Mouse (Mus musculus) forebrain, embryonic 13.5 days (tissue): ENCODE measurements around the gene R3hdm4. TPM values are rescaled to one million over a fixed set of nuclear protein-coding genes. Genes with fewer than 3 reads are reported as not detected.

Experiments
- ATAC-seq: fragments of 200-750 bp; cut with Nextera tagmentation; 2 replicates; pipeline ENCODE4 v1.8.0; 2017
- H3K27ac ChIP-seq: fragments of 300-500 bp; sonication (generic); 2 replicates; pipeline ENCODE4 v1.5.1; 2015; ENCODE audit warnings: inconsistent platforms, mild to moderate bottlenecking, moderate library complexity
- H3K27me3 ChIP-seq: fragments of 300-500 bp; sonication (generic); 2 replicates; pipeline ENCODE4 v1.6.1; 2015; ENCODE audit warnings: mild to moderate bottlenecking, inconsistent platforms
- H3K36me3 ChIP-seq: fragments of 300-500 bp; sonication (generic); 2 replicates; pipeline ENCODE4 v1.6.1; 2015; ENCODE audit warnings: mild to moderate bottlenecking, inconsistent platforms; ENCODE audit not compliant: poor library complexity, severe bottlenecking
- H3K4me1 ChIP-seq: fragments of 300-500 bp; sonication (generic); 2 replicates; pipeline ENCODE4 v1.6.1; 2015; ENCODE audit warnings: inconsistent platforms
- H3K4me2 ChIP-seq: fragments of 300-500 bp; sonication (generic); 2 replicates; pipeline ENCODE4 v1.6.1; 2015; ENCODE audit warnings: inconsistent platforms, mild to moderate bottlenecking, moderate library complexity
- H3K4me3 ChIP-seq: fragments of 300-500 bp; sonication (generic); 2 replicates; pipeline ENCODE4 v1.5.1; 2015; ENCODE audit warnings: mild to moderate bottlenecking, inconsistent platforms
- H3K9ac ChIP-seq: fragments of 300-500 bp; sonication (generic); 2 replicates; pipeline ENCODE4 v1.6.1; 2015; ENCODE audit warnings: mild to moderate bottlenecking, inconsistent platforms
- H3K9me3 ChIP-seq: fragments of 300-500 bp; sonication (generic); replicated peaks from 2 replicates; pipeline ENCODE4 v1.6.1; 2016; ENCODE audit warnings: inconsistent platforms
- WGBS: fragments of 180-500 bp; shearing (Covaris S2); methylation state at CpG from one replicate; pipeline ENCODE4 v1.1.7; 2015; 5-methylcytosine and 5-hydroxymethylcytosine counted together
- polyA plus RNA-seq: library from polyadenylated mRNA; unstranded; fragments of >200 nt; fragmentation: Nextera tagmentation; extraction: Ambion mirVana; gene quantifications from 2 replicates; pipeline ENCODE4 v1.2.1, GENCODE M21; 2015

Gene R3hdm4
- polyA plus RNA-seq, 1 experiment from 2014 or later = 200 TPM

DNA sequence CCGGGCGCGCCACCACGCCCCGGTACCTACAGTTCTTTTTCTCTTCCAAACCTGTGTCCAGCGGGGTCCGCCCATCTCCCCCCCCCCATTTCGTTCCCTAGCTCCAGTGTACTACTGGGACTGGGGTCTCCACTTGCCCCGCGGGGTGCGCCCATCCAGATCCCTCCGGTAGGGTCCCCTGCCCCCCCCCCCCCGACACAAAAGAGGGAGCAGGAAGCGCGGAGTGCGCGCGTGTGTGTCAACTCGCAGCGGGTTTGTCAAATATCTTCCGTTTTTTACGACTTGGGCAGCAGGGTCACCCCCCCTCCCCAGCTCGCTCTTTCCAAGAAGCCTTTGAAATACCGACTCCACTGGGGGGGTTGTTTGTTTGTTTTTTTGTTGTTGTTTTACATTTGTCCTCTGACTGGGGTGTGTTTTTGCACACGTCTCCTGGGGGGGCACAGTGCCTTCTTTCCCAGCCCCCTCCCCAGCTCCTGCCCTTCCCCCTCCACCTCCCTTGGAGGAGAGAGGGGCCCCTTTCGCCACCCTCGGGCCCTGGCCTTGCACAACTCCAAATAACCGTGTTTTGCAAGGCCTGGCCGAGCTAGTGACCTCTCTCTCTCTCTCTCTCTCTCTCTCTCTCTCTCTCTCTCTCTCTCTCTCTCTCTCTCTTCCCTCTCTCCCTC, 7.2 kb upstream of the R3hdm4 start:
- Histone ChIP-seq H3K27me3 (peaks cover 11% of the 10 kb centered on the region), H3K4me3 (peak overlapping the region; percentile 98), H3K9me3 (no peaks in the 10 kb centered on the region), H3K27ac (peak overlapping the region; percentile 89), H3K4me2 (peak overlapping the region; percentile 93), H3K36me3 (peaks cover 26% of the 10 kb centered on the region), H3K9ac (peak overlapping the region; percentile 88), H3K4me1 (peaks cover 39% of the 10 kb centered on the region)
- ATAC-seq = no peak
- WGBS = 2% methylated on average over 29 of the region's 29 CpGs

DNA sequence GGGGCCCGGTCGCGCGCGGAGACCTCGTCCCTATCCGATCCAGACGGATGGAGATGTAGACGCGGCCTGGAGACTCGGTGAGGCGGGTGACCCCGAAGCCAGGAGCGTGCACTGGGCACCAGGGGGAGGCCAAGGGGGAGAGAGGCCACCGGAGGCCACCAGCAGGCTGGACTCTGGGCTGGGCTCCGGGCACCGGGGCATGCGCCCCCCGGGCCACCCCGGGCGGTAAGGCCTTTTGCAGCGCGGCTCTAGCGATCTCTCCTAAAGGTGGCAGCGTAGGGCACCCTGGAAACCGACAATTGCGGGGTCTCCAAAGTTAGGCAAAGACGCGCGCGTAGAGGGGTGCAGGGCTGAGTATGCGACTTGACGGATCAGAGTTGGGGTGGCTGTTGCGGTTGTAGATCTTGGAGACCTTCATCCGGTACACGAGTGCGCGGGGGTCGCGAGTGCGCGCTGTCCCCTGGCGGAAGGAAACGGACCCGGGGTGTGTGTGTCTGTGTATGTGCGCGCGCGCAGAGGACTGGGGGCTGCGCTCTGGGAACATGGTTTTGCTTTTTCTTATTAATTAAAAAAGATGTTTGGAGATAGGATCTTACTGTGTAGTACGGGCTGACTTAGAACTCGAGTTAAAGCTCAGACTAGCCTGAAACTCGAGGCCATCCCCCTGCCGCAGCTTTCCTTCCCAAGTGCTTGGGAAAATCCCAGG, 6.5 kb upstream of the R3hdm4 start:
- H3K27me3 ChIP-seq = peaks cover 18% of the 10 kb centered on the region
- under 1% methylated on average over 54 of the region's 54 CpGs for WGBS
- peaks cover 21% of the 10 kb centered on the region for H3K36me3 ChIP-seq
- H3K4me2 ChIP-seq = peak overlapping the region; percentile 93
- peak overlapping the region; percentile 88 for H3K9ac ChIP-seq
- no peaks in the 10 kb centered on the region for H3K9me3 ChIP-seq
- ATAC-seq = peak; percentile 39
- peak overlapping the region; percentile 89 for H3K27ac ChIP-seq
- peak overlapping the region; percentile 98 for H3K4me3 ChIP-seq
- H3K4me1 ChIP-seq = peaks cover 34% of the 10 kb centered on the region

DNA sequence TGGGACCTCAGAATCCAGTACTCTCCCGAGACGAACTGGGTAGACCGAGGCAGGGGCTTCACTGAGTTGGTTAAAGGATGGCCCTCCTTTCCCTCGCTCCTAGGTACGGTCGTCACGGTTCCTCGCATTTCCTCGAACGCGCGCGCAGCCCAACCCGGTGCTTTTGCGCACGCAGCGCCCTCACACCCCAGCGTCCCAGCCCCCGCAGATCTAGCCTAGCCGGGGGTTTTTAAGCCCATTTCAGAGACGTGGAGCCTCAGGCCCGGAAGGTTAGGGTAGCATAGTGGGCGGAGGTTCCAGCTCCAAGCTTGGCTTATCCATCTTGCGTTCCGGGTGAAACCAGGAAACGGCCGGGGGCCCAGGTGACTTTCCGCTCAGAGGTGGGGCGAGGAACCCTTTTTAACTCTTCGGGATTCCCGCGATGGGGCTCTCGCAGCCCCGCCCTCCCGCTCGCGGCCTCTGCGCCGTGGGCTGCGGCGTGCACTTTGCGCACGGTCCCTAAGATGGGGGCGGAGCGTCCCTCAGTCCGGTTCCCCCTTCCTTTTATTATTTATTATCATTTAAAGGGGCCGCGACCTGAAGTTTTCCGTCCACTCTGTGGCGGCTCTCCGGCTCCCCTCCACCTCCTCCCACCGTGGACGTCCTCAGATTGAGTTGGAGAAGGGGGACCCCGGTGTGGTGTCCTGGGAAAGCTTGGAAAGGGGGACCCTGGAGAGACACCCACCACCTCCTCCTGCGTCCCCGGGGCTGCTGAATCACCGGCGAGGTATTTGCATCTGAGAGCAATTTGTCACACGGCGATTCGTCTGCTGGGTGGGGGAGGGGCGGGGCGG, 5.7 kb upstream of the R3hdm4 start, which contains the start of gene Arid3a:
Arid3a (plus strand) TSS at position 553 of the 833 bp plus-strand sequence.
- peaks cover 34% of the 10 kb centered on the region for H3K4me1 ChIP-seq
- H3K27me3 ChIP-seq = peaks cover 26% of the 10 kb centered on the region
- peaks cover 13% of the 10 kb centered on the region for H3K36me3 ChIP-seq
- under 1% methylated on average over 63 of the region's 63 CpGs for WGBS
- H3K4me3 ChIP-seq = peak within 1 kb of the TSS; percentile 98
- H3K9me3 ChIP-seq = no peaks in the 10 kb centered on the region
- H3K4me2 ChIP-seq = peak within 1 kb of the TSS; percentile 93
- peak within 1 kb of the TSS; percentile 89 for H3K27ac ChIP-seq
- peak within 1 kb of the TSS; percentile 88 for H3K9ac ChIP-seq
- ATAC-seq = peak; percentile 85

DNA sequence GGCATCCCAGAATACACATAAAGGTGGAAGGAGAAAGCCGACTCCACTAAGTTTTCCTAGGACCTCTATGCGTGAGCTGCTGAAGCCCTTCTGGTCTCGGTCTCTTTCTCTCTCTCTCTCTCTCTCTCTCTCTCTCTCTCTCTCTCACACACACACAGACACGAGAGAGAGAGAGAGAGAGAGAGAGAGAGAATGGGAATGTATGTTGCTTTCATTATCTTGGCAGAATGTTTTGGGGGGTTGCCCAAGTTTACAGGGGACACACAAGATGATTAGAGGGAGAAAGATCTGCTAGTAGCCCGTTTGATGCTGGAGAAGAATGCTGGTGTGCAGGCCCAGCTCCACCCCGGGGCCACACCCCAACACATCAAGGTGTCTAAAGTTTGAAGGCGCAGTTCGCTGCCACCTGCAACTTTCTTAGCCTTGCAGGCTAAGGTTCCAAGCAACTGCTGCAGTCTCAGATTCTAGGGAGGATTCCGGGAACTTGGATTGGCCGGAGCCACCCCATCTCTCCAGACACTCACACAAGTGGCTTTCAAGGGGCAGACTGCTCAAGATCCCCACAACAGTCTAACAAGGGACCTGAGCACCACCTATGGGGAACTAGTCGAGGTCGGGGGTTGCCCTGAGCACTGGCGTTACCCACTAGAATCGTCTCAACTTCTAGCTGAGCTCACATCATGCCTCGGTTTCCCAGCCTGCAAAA, 4.9 kb upstream of the R3hdm4 start:
- H3K9me3 ChIP-seq = no peaks in the 10 kb centered on the region
- 0 out of 2 replicates have a peak overlapping the region, but pooled peaks have one; percentile 89 for H3K27ac ChIP-seq
- peaks cover 34% of the 10 kb centered on the region for H3K27me3 ChIP-seq
- 9% methylated on average over 14 of the region's 15 CpGs for WGBS
- no peak for ATAC-seq
- H3K36me3 ChIP-seq = peaks cover 5% of the 10 kb centered on the region; the same call in 1 of the 2 replicates
- H3K4me1 ChIP-seq = peaks cover 41% of the 10 kb centered on the region
- H3K4me3 ChIP-seq = peak overlapping the region; percentile 98
- peak overlapping the region; percentile 93 for H3K4me2 ChIP-seq
- H3K9ac ChIP-seq = peak overlapping the region; percentile 88

DNA sequence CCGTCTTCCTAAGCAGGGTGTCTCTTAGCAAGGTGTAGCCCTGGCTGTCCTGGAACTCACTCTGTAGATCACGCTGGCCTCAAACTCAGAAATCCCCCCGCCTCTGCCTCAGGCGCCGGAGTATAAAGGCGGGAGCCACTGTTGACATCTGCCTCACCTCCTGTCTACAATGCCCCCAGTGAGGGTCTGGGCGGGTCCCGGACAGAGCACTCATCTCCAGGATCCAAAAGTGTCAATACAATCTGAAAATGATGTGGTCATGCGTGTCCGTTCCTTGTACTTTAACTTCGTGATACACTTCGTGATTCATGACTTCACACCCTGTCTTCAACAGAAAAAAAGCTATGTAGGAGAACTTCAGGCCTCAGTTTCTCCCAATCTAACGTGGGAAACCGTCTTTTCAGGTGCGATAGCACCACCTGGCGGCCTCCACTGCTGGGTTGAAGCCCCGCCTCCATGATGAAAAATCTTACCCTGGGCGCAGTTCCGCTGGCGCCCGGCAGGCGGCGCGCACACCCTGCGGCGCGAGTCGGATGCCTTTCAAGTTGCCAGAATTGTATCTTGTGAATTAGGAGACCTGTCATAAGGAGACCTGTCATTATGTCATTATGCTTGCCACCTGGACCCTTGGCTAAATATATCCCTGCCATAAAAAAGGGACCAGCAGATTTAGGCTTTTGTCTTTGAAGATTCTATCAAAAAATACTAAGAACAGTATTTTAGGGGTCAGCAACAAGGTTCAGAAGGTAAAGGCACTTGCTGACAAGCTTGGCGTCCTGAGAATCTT, 4.2 kb upstream of the R3hdm4 start:
- 13% methylated on average over 29 of the region's 29 CpGs for WGBS
- Histone ChIP-seq H3K9ac (no peak overlapping the region), H3K4me2 (peak overlapping the region; percentile 93), H3K4me1 (peaks cover 44% of the 10 kb centered on the region), H3K9me3 (no peaks in the 10 kb centered on the region), H3K27me3 (peaks cover 41% of the 10 kb centered on the region), H3K27ac (no peak overlapping the region), H3K36me3 (no peaks in the 10 kb centered on the region), H3K4me3 (no peak overlapping the region)
- peak; percentile 3; the same call in 1 of the 2 replicates for ATAC-seq

DNA sequence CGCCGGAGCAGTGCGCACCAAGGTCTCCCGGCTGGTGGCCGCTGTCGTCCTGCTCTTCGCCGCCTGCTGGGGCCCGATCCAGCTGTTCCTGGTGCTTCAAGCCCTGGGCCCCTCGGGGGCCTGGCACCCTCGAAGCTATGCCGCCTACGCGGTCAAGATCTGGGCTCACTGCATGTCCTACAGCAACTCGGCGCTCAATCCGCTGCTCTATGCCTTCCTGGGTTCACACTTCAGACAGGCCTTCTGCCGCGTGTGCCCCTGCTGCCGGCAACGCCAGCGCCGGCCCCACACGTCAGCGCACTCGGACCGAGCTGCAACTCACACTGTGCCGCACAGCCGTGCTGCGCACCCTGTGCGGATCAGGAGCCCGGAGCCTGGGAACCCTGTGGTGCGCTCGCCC, 564 bp upstream of the R3hdm4 start:
- H3K4me3 ChIP-seq = peak overlapping the region; percentile 26
- H3K9ac ChIP-seq = peak overlapping the region; percentile 38; the same call in 1 of the 2 replicates
- H3K9me3 ChIP-seq = no peaks in the 10 kb centered on the region
- H3K27me3 ChIP-seq = peaks cover 72% of the 10 kb centered on the region
- peak overlapping the region; percentile 44 for H3K4me2 ChIP-seq
- no peak for ATAC-seq
- no peaks in the 10 kb centered on the region for H3K36me3 ChIP-seq
- 1% methylated on average over 34 of the region's 34 CpGs for WGBS
- peaks cover 39% of the 10 kb centered on the region for H3K4me1 ChIP-seq
- no peak overlapping the region for H3K27ac ChIP-seq

DNA sequence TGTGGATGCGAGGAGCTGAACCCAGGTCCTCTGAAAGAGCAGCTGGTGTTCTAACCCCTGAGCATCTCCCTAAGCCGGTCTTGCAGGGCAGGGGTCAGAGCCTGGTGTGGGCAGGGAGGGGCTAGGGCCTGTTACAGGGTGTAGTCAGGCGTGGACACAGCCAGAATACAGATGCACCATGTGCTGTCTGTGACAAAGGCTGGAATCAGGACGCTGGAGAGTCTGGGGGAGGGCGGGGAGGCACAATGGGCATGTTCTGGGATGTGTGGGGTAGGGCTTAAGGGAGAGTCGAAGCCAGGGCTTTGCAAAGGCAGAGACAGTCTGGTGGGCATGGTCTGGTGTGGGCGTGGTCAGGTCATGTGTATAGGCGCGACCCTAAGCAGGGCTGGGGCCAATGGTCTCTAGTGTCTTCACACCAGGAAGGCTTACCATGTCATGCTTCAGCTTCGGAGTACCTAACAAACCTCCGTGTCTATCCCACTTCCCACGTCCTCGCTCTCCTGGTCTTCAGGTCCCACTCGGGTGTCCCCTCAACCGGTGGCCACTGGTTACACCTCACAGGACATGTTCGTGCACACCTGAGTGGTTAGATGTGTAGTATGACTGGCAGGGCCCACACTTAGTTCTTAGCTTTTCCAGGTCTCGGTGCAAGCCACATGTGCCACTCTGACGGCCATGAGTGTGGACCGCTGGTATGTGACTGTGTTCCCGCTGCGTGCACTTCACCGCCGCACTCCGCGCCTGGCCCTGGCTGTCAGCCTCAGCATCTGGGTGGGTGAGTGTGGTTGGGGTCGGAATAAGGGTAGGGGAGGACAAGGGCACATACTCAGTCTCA, 735 bp downstream of the R3hdm4 start:
- ATAC-seq = no peak
- Histone ChIP-seq H3K36me3 (no peaks in the 10 kb centered on the region), H3K27me3 (peaks cover 72% of the 10 kb centered on the region), H3K9ac (no peak overlapping the region), H3K9me3 (no peaks in the 10 kb centered on the region), H3K4me2 (no peak overlapping the region), H3K27ac (no peak overlapping the region), H3K4me1 (peaks cover 38% of the 10 kb centered on the region), H3K4me3 (peak overlapping the region; percentile 26; the same call in 1 of the 2 replicates)
- 14% methylated on average over 25 of the region's 26 CpGs for WGBS

DNA sequence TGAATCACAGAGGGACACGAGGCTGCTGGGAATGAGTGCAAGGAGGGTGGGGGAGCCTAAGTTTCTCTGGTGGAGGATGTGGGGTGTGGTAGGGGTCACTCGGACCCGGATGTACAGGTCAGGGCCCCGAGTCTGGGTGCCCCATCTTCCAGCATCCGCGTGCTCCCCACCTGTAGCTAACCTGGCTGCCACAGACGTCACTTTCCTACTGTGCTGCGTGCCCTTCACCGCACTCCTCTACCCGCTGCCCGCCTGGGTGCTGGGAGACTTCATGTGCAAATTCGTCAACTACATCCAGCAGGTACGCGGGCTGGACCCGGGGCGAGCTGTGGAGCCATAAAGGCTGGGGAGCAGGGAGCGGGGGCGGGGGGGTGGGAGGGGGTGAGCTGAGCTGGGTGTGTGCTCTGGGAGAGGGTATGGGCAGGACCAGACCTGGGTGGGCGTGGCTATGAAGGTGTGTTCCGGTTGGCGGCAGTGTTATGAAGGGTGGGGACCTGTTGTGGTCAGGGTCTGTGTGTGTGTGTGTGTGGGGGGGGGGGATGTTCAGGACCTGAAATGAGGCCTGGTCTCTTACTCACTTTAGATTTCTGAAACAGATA, 1.7 kb downstream of the R3hdm4 start:
- Histone ChIP-seq H3K4me2 (no peak overlapping the region), H3K36me3 (no peaks in the 10 kb centered on the region), H3K9ac (no peak overlapping the region), H3K4me1 (peaks cover 47% of the 10 kb centered on the region), H3K4me3 (0 out of 2 replicates have a peak overlapping the region, but pooled peaks have one; percentile 3), H3K27ac (no peak overlapping the region), H3K9me3 (no peaks in the 10 kb centered on the region), H3K27me3 (peaks cover 72% of the 10 kb centered on the region)
- WGBS = 3% methylated on average over 21 of the region's 21 CpGs
- no peak for ATAC-seq

DNA sequence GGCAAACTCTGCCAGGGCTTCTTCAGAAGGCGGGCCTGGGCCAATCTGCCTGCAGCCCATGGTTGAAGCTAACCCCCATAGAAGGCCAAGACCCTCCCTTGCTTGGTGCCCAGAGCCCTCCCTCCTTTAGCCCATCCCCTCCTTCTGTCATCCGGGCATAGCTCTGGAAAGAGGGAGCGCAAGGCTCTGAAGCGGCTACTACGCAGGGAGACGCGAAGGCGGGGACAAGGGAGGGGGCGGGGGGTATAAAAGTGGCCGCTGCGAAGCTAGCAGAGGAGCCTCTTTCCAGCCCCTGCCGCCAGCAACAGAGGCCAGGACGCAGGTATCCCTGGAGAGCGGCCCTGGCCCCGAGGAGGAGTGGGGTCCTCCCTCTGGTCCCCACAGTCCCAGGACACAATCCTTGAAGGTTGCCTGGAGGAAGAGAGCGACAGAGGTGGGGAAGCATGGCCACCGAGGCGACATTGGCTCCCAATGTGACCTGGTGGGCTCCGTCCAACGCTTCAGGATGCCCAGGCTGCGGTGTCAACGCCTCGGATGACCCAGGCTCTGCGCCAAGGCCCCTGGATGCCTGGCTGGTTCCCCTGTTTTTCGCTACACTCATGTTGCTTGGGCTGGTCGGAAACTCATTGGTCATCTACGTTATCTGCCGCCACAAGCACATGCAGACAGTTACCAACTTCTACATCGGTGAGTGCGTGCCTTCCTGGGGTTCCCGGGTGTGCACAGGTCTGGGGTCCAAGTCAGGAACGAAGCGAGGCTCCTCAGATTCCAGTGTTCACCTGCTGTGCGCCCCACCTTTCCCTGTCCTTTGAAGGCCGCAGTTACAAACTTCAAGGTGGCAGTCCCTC, 2.6 kb downstream of the R3hdm4 start:
- no peaks in the 10 kb centered on the region for H3K9me3 ChIP-seq
- H3K4me2 ChIP-seq = peak overlapping the region; percentile 16
- H3K36me3 ChIP-seq = peaks cover under 1% of the 10 kb centered on the region; the same call in 1 of the 2 replicates
- H3K4me3 ChIP-seq = peak overlapping the region; percentile 15; the same call in 1 of the 2 replicates
- H3K27ac ChIP-seq = no peak overlapping the region
- WGBS = 3% methylated on average over 35 of the region's 35 CpGs
- peak overlapping the region; percentile 2; the same call in 1 of the 2 replicates for H3K9ac ChIP-seq
- peaks cover 63% of the 10 kb centered on the region for H3K27me3 ChIP-seq
- peaks cover 53% of the 10 kb centered on the region for H3K4me1 ChIP-seq
- no peak for ATAC-seq
